Mouse (Mus musculus) heart, adult 2 months (tissue): ENCODE measurements around the gene Pick1. TPM values are rescaled to one million over a fixed set of nuclear protein-coding genes. Genes with fewer than 3 reads are reported as not detected.

Experiments used
- DNase-seq, 2 experiments: peaks; one replicate each; pipeline ENCODE4 v3.0.0; 2021
- H3K27ac ChIP-seq: fragments of 200-600 bp; 2 replicates; pipeline ENCODE4 v1.8.1; 2022
- H3K27me3 ChIP-seq: fragments of 200-500 bp; 2 replicates; pipeline ENCODE4 v1.6.1; 2012; ENCODE audit warnings: mild to moderate bottlenecking, low read length, inconsistent platforms, mixed read lengths; ENCODE audit not compliant: control insufficient read depth, insufficient read depth
- H3K36me3 ChIP-seq: fragments of 200-500 bp; 2 replicates; pipeline ENCODE4 v1.6.1; 2012; ENCODE audit warnings: low read length, inconsistent platforms; ENCODE audit not compliant: control insufficient read depth, insufficient read depth
- H3K4me1 ChIP-seq: fragments of 200-500 bp; 2 replicates; pipeline ENCODE4 v1.6.1; 2011; ENCODE audit warnings: low read length; ENCODE audit not compliant: control insufficient read depth, insufficient read depth
- H3K4me3 ChIP-seq: fragments of 200-600 bp; 2 replicates; pipeline ENCODE4 v1.8.1; 2022
- H3K79me2 ChIP-seq: fragments of 200-500 bp; replicated peaks from 2 replicates; pipeline ENCODE4 v1.6.1; 2012; ENCODE audit warnings: mild to moderate bottlenecking, inconsistent platforms, low read length, moderate library complexity, mixed read lengths; ENCODE audit not compliant: control insufficient read depth, insufficient read depth
- H3K9ac ChIP-seq: fragments of 200-500 bp; 2 replicates; pipeline ENCODE4 v1.6.1; 2012; ENCODE audit warnings: low read depth, mild to moderate bottlenecking, control low read depth, inconsistent platforms, low read length, mixed read lengths
- CTCF ChIP-seq: fragments of 200-600 bp; IDR thresholded peaks from 2 replicates; pipeline ENCODE4 v1.8.1; 2022; ENCODE audit warnings: antibody characterized with exemption, mild to moderate bottlenecking, moderate library complexity
- EP300 ChIP-seq: fragments of 200-500 bp; IDR thresholded peaks from 2 replicates; pipeline ENCODE4 v1.6.1; 2011; ENCODE audit warnings: low read depth, low read length, control low read depth; ENCODE audit not compliant: insufficient read depth
- POLR2A ChIP-seq: fragments of 200-500 bp; IDR thresholded peaks from 2 replicates; pipeline ENCODE4 v1.6.1; 2011; ENCODE audit warnings: mild to moderate bottlenecking, low read depth, low read length, control low read depth; ENCODE audit not compliant: insufficient read depth
- WGBS: fragments of 180-500 bp; shearing (Covaris S2); methylation state at CpG from one replicate; pipeline ENCODE4 v1.1.7; 2018; 5-methylcytosine and 5-hydroxymethylcytosine counted together
- intact Hi-C: fragments of 180-260 bp; cut with DNase I; formaldehyde crosslinking; loops from one replicate; pipeline ENCODE4 v1.15.1; 2025
- polyA plus RNA-seq: library from polyadenylated mRNA; depleted of rRNA; stranded (reverse); fragments of >200 nt; gene quantifications from 2 replicates; pipeline ENCODE4 v1.2.3, GENCODE M21; 2012
- total RNA-seq, 2 experiments: library from RNA; stranded (reverse); gene quantifications; 2 replicates each; pipeline ENCODE4 v1.2.3; 2021

Gene Pick1
- total and polyA plus RNA-seq, 3 experiments, result 21.3 to 27.7 (median 24.0) TPM

DNA sequence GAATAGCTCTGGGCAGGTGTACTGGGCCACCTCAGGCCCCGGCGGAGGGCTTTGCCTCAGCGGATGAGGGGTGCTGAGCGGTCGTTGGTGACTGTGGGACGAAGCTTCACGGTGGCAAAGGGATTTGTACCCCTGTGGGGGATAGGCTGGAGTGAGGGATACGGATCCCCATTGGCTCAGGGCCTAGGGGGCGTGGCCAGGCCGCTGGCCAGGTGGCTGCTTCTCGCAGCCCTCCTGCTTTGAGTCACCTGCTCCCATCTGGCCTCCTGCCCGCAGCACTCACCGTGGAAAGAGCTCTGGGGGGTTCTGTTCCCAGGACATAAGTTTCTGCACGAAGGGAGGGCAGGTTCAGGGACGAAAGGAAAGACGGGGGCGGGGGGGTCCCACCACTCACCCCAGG lies 29.5 kb downstream of the Pick1 start:
- no peak overlapping the region for H3K4me3 ChIP-seq
- H3K36me3 ChIP-seq, result no peaks in the 10 kb centered on the region
- H3K27me3 ChIP-seq, result peaks cover 5% of the 10 kb centered on the region; the same call in 1 of the 2 replicates
- H3K9ac ChIP-seq, result no peak overlapping the region
- H3K4me1 ChIP-seq, result no peaks in the 10 kb centered on the region
- no peaks in the 10 kb centered on the region for H3K79me2 ChIP-seq
- TF ChIP-seq CTCF (no peak), POLR2A (no peak), EP300 (no peak)
- WGBS, result 38% methylated on average over 17 of the region's 17 CpGs
- no peak for DNase-seq
- intact Hi-C loops, result no loop called here
- no peak overlapping the region for H3K27ac ChIP-seq

GRCm38 (mm10) chr15:79261095-79261725 lies 32.2 kb downstream of the Pick1 start:
- Histone ChIP-seq H3K4me3 (peak overlapping the region; percentile 55), H3K27me3 (peaks cover 5% of the 10 kb centered on the region; the same call in 1 of the 2 replicates), H3K27ac (peak overlapping the region; percentile 15; the same call in 1 of the 2 replicates), H3K79me2 (no peaks in the 10 kb centered on the region), H3K36me3 (no peaks in the 10 kb centered on the region), H3K9ac (peak overlapping the region; percentile 50), H3K4me1 (no peaks in the 10 kb centered on the region)
- WGBS, result 1% methylated on average over 60 of the region's 62 CpGs
- intact Hi-C loops, result no loop called here
- TF ChIP-seq POLR2A, result no peak
- DNase-seq, result peak; percentile 33 to 58

DNA sequence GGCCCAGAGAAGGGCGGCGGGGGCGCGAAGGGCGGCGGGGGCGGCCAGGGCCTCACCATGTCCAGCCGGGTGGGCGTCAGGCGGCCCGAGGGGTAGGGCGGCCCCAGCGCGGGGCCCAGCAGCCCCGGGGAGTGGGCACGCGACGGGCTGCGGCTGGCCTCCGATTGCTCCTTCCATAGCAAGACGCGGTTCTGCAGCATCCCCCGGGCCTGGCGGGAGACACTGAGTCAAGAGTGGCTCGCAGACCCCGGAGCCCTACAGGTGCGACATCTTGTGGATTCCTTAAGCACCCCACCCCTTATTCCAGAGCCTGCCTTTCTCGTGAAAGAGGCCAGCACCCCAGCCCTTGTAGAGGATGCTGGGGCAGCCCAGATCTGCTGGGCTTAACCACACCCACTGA lies 32.8 kb downstream of the Pick1 start:
- TF ChIP-seq EP300 (no peak), CTCF (no peak), POLR2A (no peak)
- WGBS, result 1% methylated on average over 26 of the region's 28 CpGs
- intact Hi-C loops, result no loop called here
- H3K27me3 ChIP-seq, result peaks cover 5% of the 10 kb centered on the region; the same call in 1 of the 2 replicates
- no peaks in the 10 kb centered on the region for H3K36me3 ChIP-seq
- no peak overlapping the region; the same call in 1 of the 2 replicates for H3K27ac ChIP-seq
- H3K79me2 ChIP-seq, result no peaks in the 10 kb centered on the region
- peak overlapping the region; percentile 55 for H3K4me3 ChIP-seq
- peak overlapping the region; percentile 43 for H3K9ac ChIP-seq
- no peaks in the 10 kb centered on the region for H3K4me1 ChIP-seq
- DNase-seq, result no peak

DNA sequence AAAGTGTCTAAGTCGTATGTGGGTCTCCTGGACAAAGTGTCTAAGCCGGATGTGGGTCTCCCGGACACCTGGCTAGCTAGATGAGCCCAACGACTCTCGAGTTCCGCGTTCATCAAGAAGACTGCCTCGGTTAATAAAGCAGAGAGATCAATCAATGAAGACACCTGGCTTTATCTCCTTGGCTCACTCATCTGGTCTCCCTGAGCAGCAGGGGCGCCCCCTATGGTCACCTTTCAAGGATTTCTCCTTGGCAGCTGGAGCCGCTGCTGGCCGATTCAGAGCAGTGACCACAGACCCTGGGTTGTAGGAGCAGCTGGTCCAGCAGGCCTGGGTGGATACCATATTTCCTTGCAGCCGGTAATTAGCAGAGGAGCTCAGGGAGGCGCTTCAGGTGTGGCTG lies 33.4 kb downstream of the Pick1 start:
- 35% methylated on average over 13 of the region's 13 CpGs for WGBS
- peaks cover 5% of the 10 kb centered on the region; the same call in 1 of the 2 replicates for H3K27me3 ChIP-seq
- DNase-seq, result no peak
- H3K36me3 ChIP-seq, result no peaks in the 10 kb centered on the region
- H3K27ac ChIP-seq, result no peak overlapping the region
- H3K4me1 ChIP-seq, result no peaks in the 10 kb centered on the region
- intact Hi-C loops, result no loop called here
- H3K79me2 ChIP-seq, result no peaks in the 10 kb centered on the region
- no peak overlapping the region for H3K4me3 ChIP-seq
- H3K9ac ChIP-seq, result no peak overlapping the region
- TF ChIP-seq CTCF (peak; percentile 50; the same call in 1 of the 2 replicates), EP300 (no peak), POLR2A (no peak)

GRCm38 (mm10) chr15:79262786-79263309 lies 33.9 kb downstream of the Pick1 start:
- intact Hi-C loops, result no loop called here
- Histone ChIP-seq H3K9ac (no peak overlapping the region), H3K79me2 (no peaks in the 10 kb centered on the region), H3K36me3 (no peaks in the 10 kb centered on the region), H3K4me3 (no peak overlapping the region), H3K4me1 (no peaks in the 10 kb centered on the region), H3K27me3 (peaks cover 5% of the 10 kb centered on the region; the same call in 1 of the 2 replicates), H3K27ac (no peak overlapping the region)
- no peak for DNase-seq
- 93% methylated on average over 3 of the region's 3 CpGs for WGBS
- TF ChIP-seq CTCF, result no peak
- no peak for TF ChIP-seq POLR2A
- no peak for TF ChIP-seq EP300

DNA sequence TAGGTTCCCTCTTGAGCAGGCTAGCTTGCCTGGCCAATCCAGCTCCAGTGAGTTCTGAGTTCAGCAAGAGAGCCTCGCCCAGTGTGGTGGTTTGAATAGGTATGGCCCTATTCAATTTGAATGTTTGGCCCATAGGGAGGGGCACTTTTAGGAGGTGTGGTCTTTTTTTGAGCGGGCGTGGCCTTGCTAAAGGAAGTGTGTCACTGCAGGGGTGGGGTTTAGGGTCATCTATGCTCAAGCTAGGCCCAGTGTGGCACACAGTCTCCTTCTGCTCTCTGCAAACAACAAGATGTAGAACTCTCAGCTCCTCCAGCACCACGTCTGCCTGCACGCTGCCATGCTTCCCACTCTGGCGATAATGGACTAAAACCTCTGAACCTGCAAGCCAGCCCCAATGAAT lies 34.8 kb downstream of the Pick1 start:
- Histone ChIP-seq H3K36me3 (no peaks in the 10 kb centered on the region), H3K4me3 (no peak overlapping the region), H3K27ac (no peak overlapping the region), H3K79me2 (no peaks in the 10 kb centered on the region), H3K27me3 (peaks cover 5% of the 10 kb centered on the region; the same call in 1 of the 2 replicates), H3K9ac (no peak overlapping the region), H3K4me1 (no peaks in the 10 kb centered on the region)
- TF ChIP-seq CTCF (no peak), POLR2A (no peak), EP300 (no peak)
- intact Hi-C loops, result no loop called here
- 93% methylated on average over 6 of the region's 6 CpGs for WGBS
- DNase-seq, result no peak
